Mouse (Mus musculus): ENCODE measurements at regions not wholly inside any gene's neighbourhood (a gene's known extent, or its start where the extent isn't known, plus 50 kb on each side); places are given as distances from the start of the nearest gene placed in this dataset.

- no peak overlapping the region for H3K27ac ChIP-seq (replicated peaks; ENCODE audit: low read depth, low read length)
- H3K4me2 ChIP-seq (replicated peaks; ENCODE audit: low read depth, low read length, severe bottlenecking) = no peak overlapping the region
- H3K27me3 ChIP-seq (ENCODE audit: control insufficient read depth, insufficient read depth, low read length) = no peaks in the 10 kb centered on the region
- TF ChIP-seq POLR2A (IDR thresholded peaks at IDR 0.05; ENCODE audit: borderline replicate concordance, extremely low read depth, insufficient read depth, insufficient read length) = no peak
- DNase-seq (ENCODE audit: low spot score) (no peak), ATAC-seq (ENCODE audit: low FRiP score, low read depth) (no peak)
- peaks cover 3% of the 10 kb centered on the region; the same call in 1 of the 2 replicates for H3K4me1 ChIP-seq (ENCODE audit: control insufficient read depth, insufficient read depth, low read length)
- H3K4me3 ChIP-seq (replicated peaks; ENCODE audit: low read length) = no peak overlapping the region
- no peaks in the 10 kb centered on the region for H3K9me3 ChIP-seq (ENCODE audit: control insufficient read depth, low read length)
- no peaks in the 10 kb centered on the region for H3K36me3 ChIP-seq (ENCODE audit: control insufficient read depth, insufficient read depth, low read length)
- H3K9ac ChIP-seq (ENCODE audit: low read depth, low read length, severe bottlenecking) = no peak overlapping the region
- 88% methylated on average over 6 of the region's 6 CpGs for whole genome bisulfite sequencing
Measured at GRCm38 (mm10) chr14:105813097-105813496, 83.5 kb downstream of the Spry2 start.

- WGBS = 76% methylated on average over 6 of the region's 6 CpGs
- Histone ChIP-seq H3K4me2 (replicated peaks; ENCODE audit: low read depth, low read length, severe bottlenecking) (no peak overlapping the region), H3K36me3 (ENCODE audit: control insufficient read depth, insufficient read depth, low read length) (no peaks in the 10 kb centered on the region), H3K4me3 (replicated peaks; ENCODE audit: low read length) (no peak overlapping the region), H3K4me1 (ENCODE audit: control insufficient read depth, insufficient read depth, low read length) (peaks cover 8% of the 10 kb centered on the region), H3K9me3 (ENCODE audit: control insufficient read depth, low read length) (no peaks in the 10 kb centered on the region), H3K27ac (replicated peaks; ENCODE audit: low read depth, low read length) (no peak overlapping the region), H3K27me3 (ENCODE audit: control insufficient read depth, insufficient read depth, low read length) (no peaks in the 10 kb centered on the region), H3K9ac (ENCODE audit: low read depth, low read length, severe bottlenecking) (no peak overlapping the region)
- DNase-seq (ENCODE audit: low spot score) (no peak), ATAC-seq (ENCODE audit: low FRiP score, low read depth) (no peak)
- TF ChIP-seq POLR2A (IDR thresholded peaks at IDR 0.05; ENCODE audit: borderline replicate concordance, extremely low read depth, insufficient read depth, insufficient read length) = no peak
Measured at GRCm38 (mm10) chr14:105805762-105806161, 90.9 kb downstream of the Spry2 start.

- ATAC-seq (ENCODE audit: low FRiP score, low read depth) = no peak
- DNase-seq (ENCODE audit: low spot score) = no peak
- Histone ChIP-seq H3K4me3 (replicated peaks; ENCODE audit: low read length) (no peak overlapping the region), H3K9me3 (ENCODE audit: control insufficient read depth, low read length) (no peaks in the 10 kb centered on the region), H3K9ac (ENCODE audit: low read depth, low read length, severe bottlenecking) (no peak overlapping the region), H3K27me3 (ENCODE audit: control insufficient read depth, insufficient read depth, low read length) (no peaks in the 10 kb centered on the region), H3K27ac (replicated peaks; ENCODE audit: low read depth, low read length) (no peak overlapping the region), H3K4me1 (ENCODE audit: control insufficient read depth, insufficient read depth, low read length) (peaks cover 8% of the 10 kb centered on the region), H3K36me3 (ENCODE audit: control insufficient read depth, insufficient read depth, low read length) (no peaks in the 10 kb centered on the region), H3K4me2 (replicated peaks; ENCODE audit: low read depth, low read length, severe bottlenecking) (no peak overlapping the region)
- 74% methylated on average over 5 of the region's 5 CpGs for WGBS
- TF ChIP-seq POLR2A (IDR thresholded peaks at IDR 0.05; ENCODE audit: borderline replicate concordance, extremely low read depth, insufficient read depth, insufficient read length) = no peak
Measured at GRCm38 (mm10) chr14:105805362-105805761, 91.3 kb downstream of the Spry2 start.

- no peaks in the 10 kb centered on the region for H3K36me3 ChIP-seq (ENCODE audit: control insufficient read depth, insufficient read depth, low read length)
- no peaks in the 10 kb centered on the region for H3K27me3 ChIP-seq (ENCODE audit: control insufficient read depth, insufficient read depth, low read length)
- H3K4me1 ChIP-seq (ENCODE audit: control insufficient read depth, insufficient read depth, low read length) = peaks cover 13% of the 10 kb centered on the region
- H3K4me2 ChIP-seq (replicated peaks; ENCODE audit: low read depth, low read length, severe bottlenecking) = no peak overlapping the region
- no peaks in the 10 kb centered on the region for H3K9me3 ChIP-seq (ENCODE audit: control insufficient read depth, low read length)
- no peak overlapping the region for H3K9ac ChIP-seq (ENCODE audit: low read depth, low read length, severe bottlenecking)
- TF ChIP-seq POLR2A (IDR thresholded peaks at IDR 0.05; ENCODE audit: borderline replicate concordance, extremely low read depth, insufficient read depth, insufficient read length) = no peak
- H3K4me3 ChIP-seq (replicated peaks; ENCODE audit: low read length) = no peak overlapping the region
- no peak overlapping the region for H3K27ac ChIP-seq (replicated peaks; ENCODE audit: low read depth, low read length)
- ATAC-seq (ENCODE audit: low FRiP score, low read depth) (no peak), DNase-seq (ENCODE audit: low spot score) (no peak)
- 49% methylated on average over 5 of the region's 5 CpGs for WGBS
Measured at GRCm38 (mm10) chr14:105804761-105805160, 91.9 kb downstream of the Spry2 start.

GRCm38 (mm10) chr14:105803281-105803680, 93.3 kb downstream of the Spry2 start:
- Histone ChIP-seq H3K27ac (replicated peaks; ENCODE audit: low read depth, low read length) (no peak overlapping the region), H3K27me3 (ENCODE audit: control insufficient read depth, insufficient read depth, low read length) (no peaks in the 10 kb centered on the region), H3K9me3 (ENCODE audit: control insufficient read depth, low read length) (no peaks in the 10 kb centered on the region), H3K9ac (ENCODE audit: low read depth, low read length, severe bottlenecking) (no peak overlapping the region), H3K36me3 (ENCODE audit: control insufficient read depth, insufficient read depth, low read length) (no peaks in the 10 kb centered on the region), H3K4me2 (replicated peaks; ENCODE audit: low read depth, low read length, severe bottlenecking) (no peak overlapping the region; the same call in 1 of the 2 replicates), H3K4me1 (ENCODE audit: control insufficient read depth, insufficient read depth, low read length) (peaks cover 20% of the 10 kb centered on the region), H3K4me3 (replicated peaks; ENCODE audit: low read length) (no peak overlapping the region)
- ATAC-seq (ENCODE audit: low FRiP score, low read depth) (no peak), DNase-seq (ENCODE audit: low spot score) (no peak)
- TF ChIP-seq POLR2A (IDR thresholded peaks at IDR 0.05; ENCODE audit: borderline replicate concordance, extremely low read depth, insufficient read depth, insufficient read length) = no peak
- 28% methylated on average over 7 of the region's 7 CpGs for WGBS
